26 mouse cellular contexts compared by ENCODE assay signal in the genomic region with DNA sequence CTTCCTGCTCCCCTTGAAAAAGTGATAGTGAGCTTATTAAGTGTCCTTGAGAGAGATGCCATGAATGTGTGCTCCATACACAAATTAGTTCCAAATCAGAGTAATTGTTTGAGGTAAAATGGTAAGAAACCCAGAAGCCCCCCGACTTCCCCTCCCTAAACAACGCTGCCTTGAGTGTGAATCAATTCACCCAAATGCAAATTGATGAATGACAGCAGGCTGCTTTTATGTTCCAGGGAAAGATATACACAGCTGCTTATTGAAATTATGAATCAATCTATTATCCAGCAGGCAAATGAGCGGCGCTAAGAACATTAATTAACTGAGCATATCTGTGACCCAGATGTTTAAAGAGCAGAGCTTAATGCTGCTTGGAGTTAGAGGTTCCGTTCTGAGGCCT.
"Had no signal": no experiment of that assay in that cellular context is flagged by ENCODE, and none has a peak within 500 bp of the region (broad histone marks: within the 10 kb centered on the region; RNA-seq: fewer than 3 reads in every experiment).

No protein-coding gene starts in this region.

- H3K4me3 ChIP-seq: heart, adult 2 months; heart, embryonic 13.5 days; heart, embryonic 15.5 days; hindbrain, embryonic 13.5 days; hindbrain, embryonic 15.5 days; kidney, embryonic 15.5 days; layer of hippocampus, adult 2 months; left cerebral cortex, adult 2 months; limb, embryonic 10.5 days; limb, embryonic 12.5 days; liver, embryonic 13.5 days had no signal

- ATAC-seq: hindbrain, postnatal 0 days; intestine, embryonic 16.5 days had no signal

- H3K4me1 ChIP-seq: heart, embryonic 13.5 days; heart, embryonic 15.5 days; hindbrain, embryonic 13.5 days; hindbrain, embryonic 15.5 days; kidney, embryonic 15.5 days; limb, embryonic 10.5 days; limb, embryonic 12.5 days; liver, embryonic 13.5 days had no signal

- H3K9ac ChIP-seq: heart, embryonic 13.5 days; heart, embryonic 15.5 days; hindbrain, embryonic 13.5 days; hindbrain, embryonic 15.5 days; kidney, embryonic 15.5 days; limb, embryonic 12.5 days; liver, embryonic 13.5 days had no signal

- H3K27ac ChIP-seq: heart, adult 2 months; heart, embryonic 13.5 days; heart, embryonic 15.5 days; hindbrain, embryonic 13.5 days; hindbrain, embryonic 15.5 days; hindbrain, postnatal 0 days; kidney, embryonic 15.5 days; kidney, postnatal 0 days; layer of hippocampus, adult 2 months; left cerebral cortex, adult 2 months; limb, embryonic 10.5 days; limb, embryonic 12.5 days; liver, embryonic 13.5 days had no signal

- H3K27me3 ChIP-seq: heart, embryonic 13.5 days; heart, embryonic 15.5 days; hindbrain, embryonic 13.5 days; hindbrain, embryonic 15.5 days; kidney, embryonic 15.5 days; limb, embryonic 12.5 days; liver, embryonic 13.5 days had no signal

- DNase-seq: gastrocnemius, postnatal 14 days; gastrocnemius, postnatal 36 days; heart, adult 2 months; heart, postnatal 14 days; heart, postnatal 36 days; kidney, adult 11 months; kidney, adult 2 months; kidney, adult 9 months; kidney, postnatal 14 days; kidney, postnatal 4 days; liver; liver, embryonic 13.5 days had no signal

- H3K9me3 ChIP-seq: heart, embryonic 15.5 days; hindbrain, embryonic 15.5 days; limb, embryonic 10.5 days had no signal

- H3K4me2 ChIP-seq: heart, embryonic 11.5 days; heart, embryonic 13.5 days; heart, embryonic 15.5 days; hindbrain, embryonic 13.5 days; hindbrain, embryonic 15.5 days; kidney, embryonic 15.5 days; limb, embryonic 12.5 days; liver, embryonic 11.5 days; liver, embryonic 13.5 days had no signal

- H3K36me3 ChIP-seq: heart, embryonic 13.5 days; heart, embryonic 15.5 days; hindbrain, embryonic 13.5 days; hindbrain, embryonic 15.5 days; kidney, embryonic 15.5 days; limb, embryonic 10.5 days; limb, embryonic 12.5 days; liver, embryonic 13.5 days had no signal
